Mouse (Mus musculus) neutrophil, adult 5-6 weeks (primary cell): ENCODE measurements at regions not wholly inside any gene's neighbourhood (a gene's known extent, or its start where the extent isn't known, plus 50 kb on each side); places are given as distances from the start of the nearest gene placed in this dataset.
A peak's percentile ranks its signal among the peaks of the same experiment; 100 is the strongest.

Experiments
- ATAC-seq: fragments of 151-379, 151-347 bp; 2 replicates; pipeline ENCODE4 v1.8.0; 2017; ENCODE audit warnings: mild to moderate bottlenecking, moderate TSS enrichment; ENCODE audit not compliant: insufficient number of reproducible peaks, poor library complexity, low FRiP score, severe bottlenecking; ENCODE audit errors: extremely low read depth

DNA sequence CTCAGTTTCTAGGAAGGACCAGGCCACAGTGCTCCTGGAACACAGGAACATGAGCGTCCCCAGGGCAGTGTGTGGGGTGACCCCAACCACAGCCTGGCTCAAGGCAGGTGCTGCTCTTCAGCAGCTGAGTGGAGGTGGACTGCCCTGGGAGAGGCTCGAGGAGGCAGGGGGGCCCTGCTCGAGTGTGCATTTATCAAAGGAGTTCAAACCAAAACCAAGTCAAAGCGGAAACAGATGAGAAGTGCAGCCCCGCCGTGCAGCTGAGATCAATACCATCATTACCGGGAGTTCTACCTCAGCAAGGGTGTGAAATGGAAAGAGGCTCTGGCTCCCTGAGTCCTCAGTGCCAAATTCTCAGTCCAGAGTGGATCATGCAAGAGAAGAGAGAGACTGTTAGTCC lies 81.4 kb upstream of the Parp11 start:
- no peak for ATAC-seq

DNA sequence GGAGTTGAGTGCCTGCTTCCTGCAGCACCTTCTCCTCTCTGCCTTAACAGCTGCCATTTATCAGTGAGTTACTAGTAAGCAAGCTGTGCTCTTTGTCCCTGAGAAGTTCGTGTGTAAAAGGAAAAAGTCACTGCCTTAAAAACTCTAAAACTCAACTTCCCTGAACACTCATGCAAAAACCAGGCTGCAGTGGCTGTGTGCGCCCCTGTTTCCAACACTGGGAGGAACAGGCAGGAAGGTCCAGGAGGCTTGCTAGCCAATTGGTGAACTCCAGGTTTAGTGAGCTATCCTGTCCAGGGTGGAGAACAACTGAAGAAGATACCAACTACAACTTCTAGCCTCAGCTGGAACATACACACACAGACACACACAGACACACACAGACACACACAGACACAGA lies 81.0 kb upstream of the Parp11 start:
- ATAC-seq = no peak

DNA sequence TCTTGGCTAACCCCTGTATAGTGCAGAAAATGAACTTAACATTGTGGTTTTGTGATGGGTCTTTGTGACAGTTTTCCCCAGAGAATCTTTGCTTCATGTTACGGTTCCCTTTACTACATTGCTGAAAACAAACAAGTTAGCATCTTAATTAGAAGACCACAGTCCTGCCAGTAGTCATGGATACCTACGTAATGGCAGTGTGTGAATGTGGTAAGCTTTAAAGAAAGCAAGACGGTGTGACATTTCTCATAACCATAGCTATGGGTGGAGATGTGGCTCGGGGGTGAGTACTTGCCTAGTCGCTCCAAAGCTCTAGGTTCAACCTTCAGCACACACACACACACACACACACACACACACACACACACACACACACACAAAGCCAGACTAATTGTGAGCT lies 73.6 kb upstream of the Parp11 start:
- ATAC-seq = no peak

DNA sequence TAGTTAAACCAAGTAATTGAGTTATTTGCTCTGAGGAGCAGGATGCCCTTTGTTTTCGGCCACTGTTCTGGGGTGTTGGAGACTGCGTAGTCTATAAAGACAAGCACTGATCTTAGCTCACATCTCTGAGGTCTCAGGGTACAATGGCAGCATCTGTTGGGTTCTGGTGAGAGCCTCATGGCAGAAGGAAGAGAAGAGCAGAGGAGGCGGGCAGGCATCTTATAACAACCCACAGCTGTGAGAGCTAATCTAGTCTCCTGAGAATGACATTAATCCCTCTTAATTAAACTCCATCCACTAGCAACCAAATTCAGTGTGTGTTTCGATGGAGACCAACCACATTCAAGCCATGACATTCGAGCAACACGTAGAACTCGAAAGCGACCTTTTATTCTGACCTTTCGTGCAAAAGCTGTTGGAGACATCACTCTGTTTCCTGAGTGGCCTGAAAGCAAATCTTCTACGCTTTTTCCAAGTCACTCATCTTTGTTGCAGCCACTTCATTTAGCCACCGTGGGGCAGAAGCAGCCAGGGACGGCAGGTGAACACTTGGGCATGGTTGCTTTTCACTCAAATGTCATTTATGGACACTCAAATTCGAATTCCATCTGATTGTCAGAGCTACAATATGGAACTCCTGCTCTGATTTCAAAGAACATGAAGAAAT lies 72.7 kb upstream of the Parp11 start:
- no peak for ATAC-seq

DNA sequence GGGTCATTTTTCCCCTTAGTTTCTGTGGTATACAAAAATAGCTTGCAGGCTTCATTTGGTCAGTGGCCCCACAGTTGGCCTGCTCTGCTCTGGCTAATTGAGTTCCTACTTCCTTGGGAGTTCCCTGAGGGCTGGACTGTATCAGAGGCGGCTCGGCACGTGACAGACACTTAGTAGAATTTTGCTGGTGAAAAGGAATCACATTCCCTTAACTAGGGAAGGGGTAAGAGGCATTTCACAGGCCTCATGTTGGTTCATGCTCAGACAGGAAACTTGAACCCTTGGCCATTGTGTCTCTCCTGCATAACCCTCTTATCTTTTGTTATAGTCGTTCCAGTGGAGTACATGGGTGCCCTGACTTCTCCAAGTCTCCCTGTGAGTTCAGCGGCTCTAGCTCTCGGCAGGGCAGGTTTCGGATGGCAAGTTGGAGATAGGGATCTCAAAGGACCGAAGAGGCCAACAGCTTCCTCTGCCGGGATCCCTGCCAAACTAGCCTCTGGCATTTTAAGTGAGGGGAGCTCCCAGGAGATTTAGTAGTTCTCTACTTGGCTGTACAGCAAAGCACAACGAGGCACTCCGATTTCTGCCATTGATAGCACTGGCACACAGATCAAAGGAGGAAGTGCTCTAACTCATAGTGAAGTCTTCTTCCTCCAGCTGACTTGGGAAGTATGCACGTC lies 72.0 kb upstream of the Parp11 start:
- no peak for ATAC-seq

DNA sequence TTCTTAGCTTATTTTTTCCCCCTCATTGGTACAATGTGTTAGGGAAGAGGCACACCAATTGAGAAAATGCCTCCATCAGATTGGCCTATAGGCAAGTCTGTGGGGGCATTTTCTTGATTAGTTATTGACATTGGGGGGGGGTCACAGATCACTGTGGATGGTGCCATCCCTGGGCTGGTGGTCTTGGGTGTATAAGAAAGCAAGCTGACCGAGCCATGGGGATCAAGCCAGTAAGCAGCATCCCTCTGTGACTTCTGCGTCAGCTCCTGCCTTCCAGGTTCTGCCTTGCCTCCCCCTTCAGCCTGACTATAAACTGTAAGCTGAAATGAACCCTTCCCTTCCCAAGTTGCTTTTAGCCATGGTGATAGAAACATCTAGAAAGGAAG lies 71.5 kb upstream of the Parp11 start:
- ATAC-seq = no peak

DNA sequence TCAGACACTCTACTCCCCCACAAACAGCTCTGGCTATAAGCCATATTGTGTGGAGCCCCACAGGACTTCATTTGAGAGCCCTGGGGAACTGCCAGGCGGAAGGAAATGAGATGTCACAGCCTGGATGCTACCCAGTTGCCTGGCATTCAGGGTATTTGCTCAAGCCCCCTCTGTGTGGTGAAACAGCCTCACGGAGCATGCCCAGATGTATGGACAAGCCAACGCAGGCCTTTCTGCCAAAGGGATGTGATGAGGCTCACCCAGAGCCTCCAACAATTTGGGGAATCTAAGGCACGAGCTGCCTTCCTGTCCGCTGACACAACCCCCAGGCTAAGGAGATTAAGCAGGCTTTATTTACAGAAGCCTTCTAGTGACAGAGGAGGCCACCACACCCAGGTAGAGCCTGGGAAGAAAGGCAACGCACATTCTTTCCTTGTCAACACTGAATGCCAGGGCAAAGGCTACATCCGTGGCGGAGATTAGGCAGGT lies 70.9 kb upstream of the Parp11 start:
- no peak for ATAC-seq

DNA sequence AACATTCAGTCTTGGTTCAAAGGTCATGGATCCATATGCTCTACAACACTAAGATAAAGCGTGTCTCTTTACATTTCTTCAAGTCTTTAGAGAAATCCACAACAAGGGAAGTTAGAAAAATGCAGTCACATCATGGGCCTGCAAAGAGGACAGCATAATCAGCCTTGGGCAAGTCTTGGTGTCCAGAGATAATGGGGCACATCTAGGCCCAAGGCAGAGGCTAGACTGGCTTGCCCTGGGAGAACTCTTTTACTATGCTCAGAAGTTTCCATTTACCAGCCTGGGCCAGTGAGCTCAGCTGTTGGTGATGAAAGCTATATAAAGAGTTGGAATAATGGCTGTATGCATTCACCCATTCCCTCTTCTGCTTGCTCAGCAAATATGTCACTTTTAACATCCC lies 67.9 kb upstream of the Parp11 start:
- ATAC-seq = no peak

DNA sequence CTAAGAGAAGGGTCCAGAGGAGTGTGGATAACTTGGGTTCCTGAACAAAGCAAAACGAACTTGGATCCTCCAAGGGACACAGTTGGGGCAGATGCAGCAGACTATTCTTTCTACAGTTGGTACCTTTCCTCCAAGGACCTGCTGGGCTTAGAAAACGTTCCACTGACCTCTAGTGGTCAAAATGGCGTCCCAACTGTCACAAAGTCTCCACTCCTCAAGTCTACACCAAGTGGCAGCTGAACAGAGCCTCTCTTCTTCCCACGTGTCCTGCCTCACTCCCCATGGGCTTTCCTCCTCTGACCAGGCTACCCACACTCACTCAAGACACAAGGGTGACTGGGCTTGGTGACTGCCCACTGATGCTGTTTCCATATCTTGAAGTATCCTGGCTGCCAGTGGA lies 67.1 kb upstream of the Parp11 start:
- ATAC-seq = peak; percentile 9; the same call in 1 of the 2 replicates

DNA sequence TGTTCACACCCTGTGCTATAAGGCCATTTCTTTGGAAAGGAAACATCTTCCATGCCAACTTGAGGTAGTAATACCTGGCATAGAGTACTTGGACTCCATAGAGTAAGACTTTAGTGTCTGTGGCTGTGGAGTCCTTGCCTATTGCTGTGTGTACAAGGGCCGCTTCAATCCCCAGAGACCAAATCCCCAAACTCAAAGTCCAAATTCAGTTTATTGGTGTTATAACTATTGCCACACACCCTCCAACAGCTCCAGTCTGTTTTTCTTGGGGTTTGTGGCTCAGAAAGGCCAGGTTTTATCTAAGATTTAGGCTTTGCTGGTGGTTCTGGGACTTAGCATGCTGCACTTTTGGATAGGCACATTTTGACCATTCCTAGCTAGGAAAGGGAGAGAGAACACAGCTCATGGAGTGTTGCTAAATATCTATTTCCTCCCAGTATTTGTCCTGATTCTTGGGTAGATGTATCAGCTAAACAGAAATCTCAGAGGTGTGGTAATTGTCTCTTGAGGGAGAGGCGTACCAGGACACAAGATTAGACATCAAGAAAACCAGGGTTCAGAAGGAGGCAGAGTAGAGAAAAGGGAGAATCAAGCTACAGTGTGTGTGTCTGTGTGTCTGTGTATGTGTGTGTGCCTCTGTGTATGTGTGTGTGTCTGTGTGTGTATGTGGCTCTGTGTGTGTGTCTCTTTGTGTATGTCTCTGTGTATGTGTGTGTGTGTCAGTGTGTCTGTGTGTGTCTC lies 65.3 kb upstream of the Parp11 start:
- no peak for ATAC-seq

DNA sequence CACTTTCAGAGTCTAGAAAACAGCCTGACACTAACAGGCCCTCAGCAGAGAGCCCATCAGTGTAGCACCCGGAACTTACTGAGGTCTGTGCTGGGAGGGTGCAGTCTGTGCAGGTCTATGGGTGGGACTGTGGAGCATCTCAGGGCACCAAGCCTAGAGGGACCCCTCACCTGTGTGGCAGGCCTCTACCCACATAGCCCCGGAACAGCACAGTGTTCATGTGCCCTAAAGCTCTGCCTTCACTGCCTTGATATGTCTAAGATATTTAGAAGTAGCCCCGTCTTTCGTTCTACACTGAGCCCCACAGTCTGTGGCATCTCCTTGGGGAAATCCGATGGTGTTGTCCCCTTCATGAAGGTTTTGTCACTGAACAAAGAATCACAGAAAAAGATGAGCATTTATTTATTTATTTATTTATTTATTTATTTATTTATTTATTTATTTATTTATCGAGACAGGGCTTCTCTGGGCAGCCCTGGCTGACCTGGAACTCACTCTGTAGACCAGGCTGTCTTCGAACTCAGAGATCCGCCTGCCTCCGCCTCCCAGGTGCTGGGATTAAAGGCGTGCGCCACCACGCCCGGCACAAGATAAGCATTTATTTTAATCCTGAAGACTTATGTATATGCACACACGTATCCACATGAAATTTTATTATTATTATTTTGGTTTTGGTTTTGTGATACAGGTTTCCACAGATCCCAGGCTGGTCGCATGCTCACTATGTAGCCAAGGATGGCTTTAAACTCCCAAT lies 55.2 kb upstream of the Parp11 start:
- ATAC-seq = no peak

DNA sequence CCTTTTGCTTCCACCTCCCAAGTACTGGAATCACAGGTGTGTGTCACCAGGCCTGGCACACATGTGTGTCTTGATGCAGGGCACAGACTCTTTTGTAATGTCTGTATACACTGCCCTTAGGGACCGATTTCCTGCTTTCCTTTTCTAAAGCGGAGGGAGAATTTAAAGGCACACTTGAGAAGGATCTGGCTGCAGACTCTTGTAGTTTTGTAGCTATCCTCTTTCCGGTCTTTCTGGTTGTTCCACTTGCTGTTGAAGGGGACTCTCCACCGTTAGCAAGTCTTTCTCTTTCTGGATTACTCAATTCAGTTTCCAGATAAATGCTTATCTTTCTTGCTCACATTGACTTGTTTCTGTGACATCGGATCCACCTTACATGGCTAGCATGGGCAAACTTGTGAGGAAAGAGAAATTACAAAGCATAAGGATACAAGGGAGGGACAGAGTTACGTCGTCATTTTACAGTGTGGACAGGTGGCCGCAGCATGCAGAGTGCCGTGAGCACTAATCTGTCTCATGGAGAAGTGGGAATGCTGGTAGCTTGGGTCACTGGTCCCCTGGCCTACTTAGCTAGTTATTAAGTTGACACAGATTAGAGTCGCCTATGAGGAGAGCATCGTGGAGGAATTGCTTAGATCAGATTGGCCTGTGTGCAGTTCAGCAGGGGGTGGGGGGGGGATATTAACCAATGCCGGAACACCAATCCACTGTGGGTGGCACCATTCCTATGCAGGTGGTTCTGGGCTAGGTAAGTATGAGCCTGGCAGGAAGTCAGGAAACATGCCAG lies 54.4 kb upstream of the Parp11 start:
- ATAC-seq = no peak

DNA sequence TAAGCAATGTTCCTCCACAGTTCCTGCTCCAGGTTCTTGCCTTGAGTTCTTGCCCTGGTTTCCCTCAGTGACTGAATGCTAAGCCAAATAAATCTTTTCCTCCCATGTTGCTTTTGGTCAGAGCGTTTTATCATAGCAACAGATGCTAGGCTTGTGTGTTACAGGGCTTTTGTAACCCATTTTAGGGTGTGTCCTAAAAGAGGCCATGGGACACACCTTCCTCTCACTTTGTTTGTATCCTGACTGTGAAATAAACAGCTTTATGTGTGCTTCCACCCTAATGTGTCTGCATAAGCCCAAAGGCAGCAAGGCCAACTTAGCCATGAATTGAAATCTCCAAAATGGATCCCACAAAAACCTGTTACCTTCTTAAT lies 53.9 kb upstream of the Parp11 start:
- no peak for ATAC-seq

DNA sequence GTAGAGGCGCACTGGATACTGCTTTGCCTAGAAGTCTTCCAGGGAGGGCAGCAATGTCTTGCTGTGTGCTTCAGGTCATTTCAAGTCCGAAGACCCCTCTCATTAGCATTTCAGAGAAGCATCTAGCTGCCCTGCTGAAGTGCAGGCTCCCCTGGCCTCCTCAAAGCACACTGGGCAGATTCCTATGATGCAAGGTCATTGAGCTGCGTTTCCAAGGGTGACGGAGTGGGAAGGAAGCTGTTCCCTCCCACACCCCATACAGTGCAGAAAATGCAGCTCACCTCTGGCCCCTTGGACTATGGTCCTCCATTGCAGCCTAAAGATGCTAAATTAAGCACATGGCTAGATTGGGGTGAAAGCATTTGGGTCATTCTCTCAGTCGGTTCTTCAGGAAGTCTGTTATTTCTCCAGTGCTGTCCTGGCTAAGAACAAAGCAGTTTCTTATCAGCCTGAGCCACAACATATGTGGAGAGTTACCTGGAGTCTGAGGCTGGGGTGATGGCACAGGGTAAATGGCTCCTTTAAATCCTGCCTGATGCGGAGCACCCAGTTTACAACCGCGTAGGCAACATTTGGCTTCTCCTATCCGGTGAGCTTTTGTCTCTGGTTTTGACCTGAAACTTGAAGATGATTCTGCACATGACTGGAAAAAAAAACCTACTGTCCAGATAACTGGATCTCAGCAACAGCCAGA lies 52.6 kb upstream of the Parp11 start:
- ATAC-seq = no peak
